Mouse (Mus musculus): ENCODE data around the gene Snx30. TPM values are rescaled to one million over a fixed set of nuclear protein-coding genes. Genes with fewer than 3 reads are reported as not detected.
"Not testable (repeated sequence)": the region's sequence is repeated elsewhere in the genome, so short reads cannot be mapped to it uniquely, and the experiment has no call there.

Gene Snx30
- polyA plus RNA-seq, 1 experiment from 2014 or later: 9.3 TPM

DNA sequence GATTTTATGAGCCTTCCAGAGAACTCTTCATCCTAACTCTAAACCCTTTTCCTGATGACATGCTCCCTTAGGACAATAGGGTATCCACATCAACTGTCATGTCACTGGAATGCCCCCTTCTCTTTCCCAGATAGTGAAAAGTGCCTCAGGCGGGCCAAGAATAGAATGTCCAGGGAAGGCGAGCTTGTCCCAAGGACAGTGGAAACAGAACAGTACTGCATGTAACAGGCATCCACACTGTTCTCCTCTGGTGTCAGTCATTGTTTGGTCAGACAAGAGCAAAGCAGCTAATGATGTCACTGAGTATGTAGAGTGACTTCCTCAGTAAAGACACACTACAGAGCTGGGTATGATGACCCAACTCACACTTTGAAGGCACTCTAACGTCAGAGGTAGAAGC lies 27.8 kb upstream of the Snx30 start:
- Histone ChIP-seq H3K27ac (no peak overlapping the region), H3K36me3 (peaks cover 19% of the 10 kb centered on the region), H3K9me3 (no peaks in the 10 kb centered on the region), H3K4me1 (peaks cover 9% of the 10 kb centered on the region), H3K4me2 (no peak overlapping the region), H3K9ac (no peak overlapping the region), H3K27me3 (no peaks in the 10 kb centered on the region), H3K4me3 (no peak overlapping the region)
- 83% methylated on average over 3 of the region's 3 CpGs for WGBS
- no peak for ATAC-seq (ENCODE audit: insufficient number of reproducible peaks, low FRiP score, low TSS enrichment, low read depth)

DNA sequence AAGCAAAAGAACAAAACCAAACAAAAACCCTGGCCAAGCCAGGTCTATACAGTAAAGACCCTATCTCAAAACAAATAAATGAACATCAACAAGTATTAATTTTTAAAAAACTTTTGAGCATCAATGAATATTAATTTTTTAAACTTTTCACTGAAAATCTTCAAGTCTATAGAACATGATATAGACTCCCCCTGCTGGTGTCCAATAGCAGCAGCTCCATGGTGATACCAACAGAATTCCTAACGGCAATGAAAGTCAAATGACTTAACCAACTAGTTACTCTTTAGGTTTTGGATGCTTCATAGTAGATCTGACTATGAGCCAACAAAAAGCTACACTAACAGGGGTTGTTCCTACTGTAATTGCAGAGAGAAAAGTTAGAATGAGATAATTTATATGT lies 25.1 kb upstream of the Snx30 start:
- Histone ChIP-seq H3K4me3 (no peak overlapping the region), H3K4me1 (peaks cover 11% of the 10 kb centered on the region), H3K27me3 (no peaks in the 10 kb centered on the region), H3K36me3 (peaks cover 3% of the 10 kb centered on the region; the same call in 1 of the 2 replicates), H3K9me3 (no peaks in the 10 kb centered on the region), H3K27ac (no peak overlapping the region), H3K9ac (no peak overlapping the region), H3K4me2 (no peak overlapping the region)
- 29% methylated on average over 1 of the region's 1 CpGs for WGBS
- ATAC-seq (ENCODE audit: insufficient number of reproducible peaks, low FRiP score, low TSS enrichment, low read depth): no peak

DNA sequence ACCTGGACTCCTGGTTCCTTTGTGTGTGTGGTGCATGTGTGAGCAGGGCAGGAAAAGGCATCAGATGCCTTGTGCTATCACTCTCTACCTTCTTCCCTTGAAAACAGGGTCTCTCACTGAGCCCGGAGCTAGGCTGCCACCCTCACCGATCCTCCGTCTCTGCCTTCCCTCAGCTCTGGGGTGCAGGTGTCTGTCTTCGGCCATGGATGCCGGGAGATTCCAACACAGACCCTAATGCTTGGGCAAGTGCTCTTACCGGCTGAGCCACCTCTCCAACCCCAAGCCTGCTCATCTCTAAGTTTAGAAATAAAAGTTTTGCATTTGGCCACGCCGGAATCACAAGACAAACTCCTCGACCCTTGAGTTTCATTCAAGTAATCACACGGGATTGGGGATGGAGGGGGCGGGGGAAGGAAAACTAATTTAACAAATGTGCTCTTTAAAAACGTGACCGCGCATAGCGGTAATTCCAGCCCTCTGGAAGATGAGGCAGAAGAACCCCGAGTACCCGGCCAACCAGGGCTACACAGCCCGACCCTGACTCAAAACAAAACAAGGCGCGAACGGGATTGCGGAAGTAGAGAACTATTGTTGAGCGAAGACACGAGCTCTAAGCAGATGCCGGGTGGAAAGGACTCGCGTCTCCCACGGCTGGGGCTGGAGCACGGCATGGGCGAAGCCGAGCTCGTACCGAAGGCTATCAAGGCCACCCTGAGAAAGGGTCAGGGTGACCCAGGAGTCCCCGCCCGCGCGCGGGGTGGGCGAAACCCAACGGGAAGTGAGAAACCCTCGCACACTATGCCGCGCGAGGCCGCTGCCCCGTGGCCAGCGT lies 22.6 kb upstream of the Snx30 start:
- H3K4me3 ChIP-seq: peak overlapping the region; percentile 87
- no peaks in the 10 kb centered on the region for H3K27me3 ChIP-seq
- peaks cover 14% of the 10 kb centered on the region for H3K4me1 ChIP-seq
- no peaks in the 10 kb centered on the region for H3K9me3 ChIP-seq
- peak overlapping the region; percentile 65 for H3K9ac ChIP-seq
- WGBS: 1% methylated on average over 47 of the region's 47 CpGs
- ATAC-seq (ENCODE audit: insufficient number of reproducible peaks, low FRiP score, low TSS enrichment, low read depth): peak; percentile 45; the same call in 1 of the 2 replicates
- H3K4me2 ChIP-seq: peak overlapping the region; percentile 72
- H3K27ac ChIP-seq: peak overlapping the region; percentile 64; the same call in 1 of the 2 replicates
- peaks cover 3% of the 10 kb centered on the region; the same call in 1 of the 2 replicates for H3K36me3 ChIP-seq

DNA sequence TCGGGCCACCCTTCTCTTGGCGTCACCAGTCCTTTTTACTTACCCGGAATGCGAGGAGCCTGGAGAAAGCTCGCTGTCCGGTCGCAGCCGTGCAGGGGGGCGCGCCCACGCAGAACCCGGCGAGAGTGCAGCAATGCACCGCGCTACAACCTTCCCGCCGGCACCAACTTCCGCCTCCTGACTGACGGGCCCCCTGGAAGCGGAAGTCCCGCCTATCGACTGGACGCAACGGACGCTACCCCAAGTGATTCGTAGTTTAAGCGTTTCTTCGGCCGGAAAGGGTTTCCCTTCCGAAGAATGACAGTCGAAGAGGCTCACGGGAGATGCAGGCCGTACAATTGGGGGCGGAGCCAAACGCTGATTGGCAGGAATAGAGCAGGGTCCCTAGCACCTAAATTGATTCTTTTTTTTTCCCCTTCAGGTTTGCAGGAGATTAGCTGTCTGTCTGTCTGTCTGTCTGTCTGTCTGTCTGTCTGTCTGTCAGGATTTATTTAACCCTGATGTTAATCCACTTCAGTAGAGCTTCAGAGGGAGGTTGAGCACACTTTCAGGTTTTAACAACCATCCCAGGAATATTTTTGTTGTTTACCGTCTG lies 21.9 kb upstream of the Snx30 start:
- ATAC-seq (ENCODE audit: insufficient number of reproducible peaks, low FRiP score, low TSS enrichment, low read depth): peak; percentile 95
- Histone ChIP-seq H3K36me3 (0 out of 2 replicates have a peak, but pooled peaks cover 3% of the 10 kb centered on the region), H3K4me3 (peak overlapping the region; percentile 87), H3K9me3 (no peaks in the 10 kb centered on the region), H3K4me2 (peak overlapping the region; percentile 72), H3K27me3 (no peaks in the 10 kb centered on the region), H3K9ac (peak overlapping the region; percentile 65), H3K27ac (peak overlapping the region; percentile 64; the same call in 1 of the 2 replicates), H3K4me1 (peaks cover 14% of the 10 kb centered on the region)
- WGBS: under 1% methylated on average over 35 of the region's 36 CpGs

DNA sequence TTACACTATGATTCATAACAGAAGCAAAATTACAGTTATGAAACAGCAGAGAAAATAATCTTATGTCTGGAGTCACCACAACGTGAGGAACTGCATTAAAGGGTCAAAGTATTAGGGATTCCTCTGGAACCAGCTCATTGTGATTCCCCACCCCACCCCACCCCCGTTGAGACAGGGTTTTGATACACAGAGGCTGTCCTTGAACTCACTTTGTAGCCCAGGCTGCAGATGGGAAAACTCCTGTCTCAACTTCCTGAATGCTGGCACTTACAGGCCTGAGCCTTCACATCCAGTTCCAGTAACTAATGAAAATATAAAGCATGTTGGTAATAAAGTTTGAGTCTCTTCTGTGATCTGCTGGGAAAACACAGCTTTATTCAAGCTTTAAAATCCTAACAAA lies 20.2 kb upstream of the Snx30 start:
- no peak overlapping the region for H3K27ac ChIP-seq
- H3K9me3 ChIP-seq: no peaks in the 10 kb centered on the region
- WGBS: 29% methylated on average over 2 of the region's 2 CpGs
- H3K4me2 ChIP-seq: no peak overlapping the region
- H3K9ac ChIP-seq: no peak overlapping the region
- no peak for ATAC-seq (ENCODE audit: insufficient number of reproducible peaks, low FRiP score, low TSS enrichment, low read depth)
- no peak overlapping the region for H3K4me3 ChIP-seq
- H3K27me3 ChIP-seq: no peaks in the 10 kb centered on the region
- H3K36me3 ChIP-seq: no peaks in the 10 kb centered on the region
- H3K4me1 ChIP-seq: peaks cover 14% of the 10 kb centered on the region

DNA sequence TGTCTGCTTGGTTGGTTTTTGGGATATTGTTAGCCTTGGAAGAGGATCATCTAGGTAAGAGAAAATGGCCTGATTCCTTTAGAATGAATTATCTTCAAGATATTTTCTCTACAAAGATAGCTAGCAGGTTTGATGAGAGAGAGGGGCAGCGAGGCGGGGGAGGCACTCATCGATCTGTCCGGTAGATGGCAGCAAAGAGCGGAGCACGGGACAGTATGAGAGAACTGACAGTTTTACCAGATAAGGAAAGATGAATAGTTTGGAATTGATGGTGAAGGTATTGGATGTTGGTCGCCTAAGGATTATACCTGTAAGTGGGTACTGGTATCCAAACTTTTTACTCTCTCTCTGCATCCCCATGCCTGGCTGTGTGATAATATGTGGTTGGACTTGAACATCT lies 19.0 kb upstream of the Snx30 start:
- H3K4me2 ChIP-seq: no peak overlapping the region
- H3K9ac ChIP-seq: no peak overlapping the region
- H3K27me3 ChIP-seq: no peaks in the 10 kb centered on the region
- H3K4me1 ChIP-seq: peaks cover 11% of the 10 kb centered on the region
- H3K36me3 ChIP-seq: no peaks in the 10 kb centered on the region
- no peak overlapping the region for H3K4me3 ChIP-seq
- H3K27ac ChIP-seq: no peak overlapping the region
- under 1% methylated on average over 7 of the region's 7 CpGs for WGBS
- H3K9me3 ChIP-seq: no peaks in the 10 kb centered on the region
- ATAC-seq (ENCODE audit: insufficient number of reproducible peaks, low FRiP score, low TSS enrichment, low read depth): no peak

DNA sequence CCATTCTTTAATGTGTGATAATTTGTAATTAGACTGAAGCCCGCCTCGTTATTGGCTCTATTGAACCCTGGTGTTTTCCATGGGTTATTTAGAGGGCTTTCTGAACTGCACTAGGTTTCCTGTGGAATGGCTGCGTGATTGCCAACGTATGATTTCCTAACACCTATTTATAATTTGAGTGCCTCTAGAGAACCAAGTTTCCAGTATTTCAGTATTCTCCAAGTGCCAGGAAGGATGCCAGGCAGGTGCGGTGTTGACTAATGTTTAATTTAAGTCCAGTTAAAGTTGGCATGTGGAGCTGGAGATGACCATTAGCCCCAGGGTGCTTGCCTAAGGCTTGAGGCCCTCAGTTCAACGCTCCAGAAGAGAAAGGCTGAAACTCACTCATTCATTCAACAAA lies 18.5 kb upstream of the Snx30 start:
- no peaks in the 10 kb centered on the region for H3K9me3 ChIP-seq
- H3K4me3 ChIP-seq: no peak overlapping the region
- H3K4me1 ChIP-seq: peaks cover 9% of the 10 kb centered on the region
- no peak overlapping the region for H3K9ac ChIP-seq
- no peak overlapping the region for H3K4me2 ChIP-seq
- ATAC-seq (ENCODE audit: insufficient number of reproducible peaks, low FRiP score, low TSS enrichment, low read depth): no peak
- no peaks in the 10 kb centered on the region for H3K27me3 ChIP-seq
- no peaks in the 10 kb centered on the region for H3K36me3 ChIP-seq
- no peak overlapping the region for H3K27ac ChIP-seq
- 57% methylated on average over 6 of the region's 6 CpGs for WGBS

DNA sequence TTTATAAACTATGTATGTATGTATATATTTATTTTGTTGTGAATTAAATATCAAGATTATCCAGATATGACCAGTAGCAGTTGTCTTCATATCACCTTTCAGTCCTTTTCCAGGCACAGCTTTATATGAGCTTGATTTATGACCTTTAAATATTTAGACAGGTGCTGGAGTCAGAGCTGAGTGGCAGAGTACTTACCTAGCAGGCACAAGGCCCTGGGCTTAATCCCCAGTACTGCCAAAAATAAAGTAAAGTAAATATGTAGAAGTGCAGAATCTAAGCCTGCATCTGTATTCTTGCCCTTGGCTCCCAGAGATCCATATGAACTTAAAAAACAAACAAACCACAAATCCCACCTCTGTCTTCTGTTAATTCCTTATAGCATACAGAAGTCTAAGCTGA lies 16.6 kb upstream of the Snx30 start:
- Histone ChIP-seq H3K27ac (no peak overlapping the region), H3K36me3 (no peaks in the 10 kb centered on the region), H3K4me2 (no peak overlapping the region), H3K4me1 (peaks cover 3% of the 10 kb centered on the region; the same call in 1 of the 2 replicates), H3K9ac (no peak overlapping the region), H3K4me3 (no peak overlapping the region), H3K9me3 (no peaks in the 10 kb centered on the region), H3K27me3 (no peaks in the 10 kb centered on the region)
- ATAC-seq (ENCODE audit: insufficient number of reproducible peaks, low FRiP score, low TSS enrichment, low read depth): no peak

DNA sequence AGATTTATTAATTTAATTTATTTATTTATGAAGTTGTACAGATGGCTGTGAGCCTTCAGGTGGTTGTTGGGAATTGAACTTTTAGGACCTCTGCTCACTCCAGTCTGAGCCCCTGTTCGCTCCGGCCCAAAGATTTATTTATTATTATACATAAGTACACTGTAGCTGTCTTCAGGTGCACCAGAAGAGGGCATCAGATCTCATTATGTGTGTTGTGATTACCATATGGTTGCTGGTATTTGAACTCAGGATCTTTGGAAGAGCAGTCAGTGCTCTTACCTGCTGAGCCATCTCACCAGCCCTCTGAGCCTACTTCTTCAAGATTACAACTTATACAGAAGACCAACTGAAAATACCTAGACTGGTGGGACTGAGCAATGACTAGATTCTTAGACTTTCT lies 12.0 kb upstream of the Snx30 start:
- H3K27ac ChIP-seq; H3K36me3 ChIP-seq; H3K27me3 ChIP-seq; H3K9ac ChIP-seq; H3K9me3 ChIP-seq; H3K4me1 ChIP-seq; ATAC-seq (ENCODE audit: insufficient number of reproducible peaks, low FRiP score, low TSS enrichment, low read depth); H3K4me3 ChIP-seq; H3K4me2 ChIP-seq: not testable (repeated sequence)
- WGBS: 86% methylated on average over 2 of the region's 2 CpGs

DNA sequence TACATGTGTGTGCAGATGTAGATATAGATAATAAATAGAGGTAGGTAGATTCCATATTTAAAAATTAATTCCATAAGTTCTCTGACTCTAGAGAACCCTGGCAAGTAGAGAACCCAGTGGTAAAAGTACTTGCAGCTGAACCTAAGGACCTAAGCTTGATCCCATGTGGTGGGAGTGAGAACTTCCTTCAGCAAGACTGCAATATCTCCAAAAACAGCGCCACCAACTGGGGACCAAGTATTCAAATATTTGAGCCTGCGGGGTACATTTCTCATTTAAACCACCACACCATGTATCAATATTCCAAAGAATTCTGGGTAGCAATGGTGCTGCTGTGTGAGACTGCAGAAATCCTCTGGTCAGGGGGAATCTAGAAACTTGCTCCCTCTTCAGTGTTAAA lies 11.5 kb upstream of the Snx30 start:
- H3K4me1 ChIP-seq: no peaks in the 10 kb centered on the region
- H3K36me3 ChIP-seq: no peaks in the 10 kb centered on the region
- WGBS: 71% methylated on average over 2 of the region's 2 CpGs

DNA sequence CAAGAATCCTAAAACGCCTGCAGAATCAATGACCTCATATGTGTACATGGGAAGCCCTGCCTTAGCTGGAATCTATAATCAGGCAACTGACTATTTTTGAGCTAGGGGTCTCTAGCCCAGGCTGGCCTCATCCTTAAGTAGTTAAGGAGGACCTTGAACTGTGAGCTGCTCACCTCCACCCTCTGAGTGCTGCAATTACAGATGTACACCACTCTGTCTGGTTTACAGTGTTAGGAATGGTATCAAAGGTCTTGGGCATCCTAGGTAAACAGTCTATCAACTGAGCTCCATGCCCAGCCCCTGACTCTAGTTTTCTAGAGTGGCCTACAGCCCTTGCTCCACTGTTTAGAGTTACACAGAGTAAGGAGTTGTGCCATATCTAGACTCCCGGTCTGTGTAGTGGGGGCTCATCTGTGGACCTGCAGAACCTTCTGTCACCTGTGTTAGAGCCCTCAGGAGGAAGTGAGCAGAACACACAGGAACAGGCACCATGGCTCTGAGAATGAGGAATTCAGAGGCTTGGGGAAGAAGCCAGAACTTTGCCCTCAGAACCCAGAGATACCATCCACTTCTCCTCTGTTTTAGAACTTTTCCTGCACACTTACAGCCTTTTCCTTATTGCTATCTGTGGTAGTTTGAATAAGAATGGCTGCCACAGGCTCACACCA lies 9.7 kb upstream of the Snx30 start:
- Histone ChIP-seq H3K4me2 (no peak overlapping the region), H3K4me1 (no peaks in the 10 kb centered on the region), H3K9me3 (no peaks in the 10 kb centered on the region), H3K27ac (no peak overlapping the region), H3K36me3 (no peaks in the 10 kb centered on the region), H3K27me3 (no peaks in the 10 kb centered on the region), H3K4me3 (no peak overlapping the region), H3K9ac (no peak overlapping the region)
- ATAC-seq (ENCODE audit: insufficient number of reproducible peaks, low FRiP score, low TSS enrichment, low read depth): no peak
- 74% methylated on average over 2 of the region's 2 CpGs for WGBS

More for the DNA sequence above, 11.5 kb upstream of the Snx30 start:
- Histone ChIP-seq H3K27ac (no peak overlapping the region), H3K4me3 (no peak overlapping the region), H3K4me2 (no peak overlapping the region), H3K9ac (no peak overlapping the region), H3K9me3 (no peaks in the 10 kb centered on the region), H3K27me3 (no peaks in the 10 kb centered on the region)
- no peak for ATAC-seq (ENCODE audit: insufficient number of reproducible peaks, low FRiP score, low TSS enrichment, low read depth)

DNA sequence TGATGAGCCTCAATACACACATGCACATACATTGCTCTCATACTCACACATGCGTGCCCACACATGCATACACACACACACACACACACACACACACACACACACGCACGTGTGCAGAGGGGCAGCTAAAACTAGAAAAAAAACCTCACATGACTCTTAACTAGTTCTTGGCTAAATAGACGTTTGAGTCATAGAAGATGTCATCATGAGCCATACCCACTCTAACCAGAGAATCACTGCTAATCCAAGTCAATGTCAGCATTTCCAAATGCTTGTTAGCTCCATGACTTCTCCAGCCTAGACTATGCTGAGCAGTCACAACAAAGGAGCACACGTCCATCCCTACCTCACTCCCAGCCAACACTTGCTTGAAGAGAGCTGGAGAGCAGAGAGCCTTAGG lies 5.5 kb upstream of the Snx30 start:
- Histone ChIP-seq H3K36me3 (no peaks in the 10 kb centered on the region), H3K27me3 (no peaks in the 10 kb centered on the region), H3K4me3 (no peak overlapping the region), H3K4me2 (no peak overlapping the region), H3K9ac (no peak overlapping the region), H3K4me1 (no peaks in the 10 kb centered on the region), H3K9me3 (no peaks in the 10 kb centered on the region), H3K27ac (no peak overlapping the region)
- 77% methylated on average over 5 of the region's 5 CpGs for WGBS
- ATAC-seq (ENCODE audit: insufficient number of reproducible peaks, low FRiP score, low TSS enrichment, low read depth): no peak

All from limb, embryonic 15.5 days (tissue).